Mouse (Mus musculus): ENCODE data around the gene Npm1.

The Npm1 gene

DNA sequence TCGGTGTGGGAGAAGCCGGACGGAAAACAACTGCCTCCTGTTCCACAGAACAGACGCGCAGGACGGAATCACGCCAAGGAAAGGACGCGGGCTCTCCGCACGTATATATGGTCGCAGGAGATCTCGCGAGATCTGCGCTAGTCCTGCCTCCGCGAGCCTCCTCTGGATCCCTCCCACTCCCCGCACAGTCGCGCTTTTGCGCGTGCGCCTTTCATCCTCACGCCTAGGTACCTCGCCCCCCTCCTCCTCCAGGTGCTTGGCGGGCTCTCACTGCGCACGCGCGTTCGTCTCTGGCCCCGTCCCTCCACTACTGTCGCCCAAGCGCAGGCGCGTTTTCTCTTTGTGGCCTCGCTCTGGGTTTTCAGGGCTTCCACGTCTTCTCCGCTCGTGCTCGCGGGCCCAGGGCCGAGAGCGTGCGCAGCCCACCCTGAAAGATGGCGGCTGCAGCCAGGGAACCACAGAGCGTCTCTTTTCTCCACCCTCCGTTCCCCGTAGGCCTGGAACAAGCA is at the start of gene Npm1:
TSS of gene Npm1 (minus strand) at position 209 of the 509 bp plus-strand sequence.
- Histone ChIP-seq H3K4me3 (replicated peaks; ENCODE audit: low read length) (peak within 1 kb of the TSS; percentile 99), H3K9me3 (ENCODE audit: low read length) (no peaks in the 10 kb centered on the region), H3K4me1 (replicated peaks; ENCODE audit: low read depth, low read length) (peaks cover 35% of the 10 kb centered on the region), H3K27me3 (ENCODE audit: insufficient read depth, low read length) (0 out of 2 replicates have a peak, but pooled peaks cover 2% of the 10 kb centered on the region), H3K36me3 (ENCODE audit: insufficient read depth, low read length) (peaks cover 44% of the 10 kb centered on the region)
- no peak for TF ChIP-seq NANOG (IDR thresholded peaks at IDR 0.05; ENCODE audit: borderline replicate concordance, low read length)
- no peak for TF ChIP-seq POU5F1 (IDR thresholded peaks at IDR 0.05; ENCODE audit: borderline replicate concordance, low read length)
- no peak for TF ChIP-seq CTCF (conservative IDR thresholded peaks at IDR 0.05; ENCODE audit: low read length)

DNA sequence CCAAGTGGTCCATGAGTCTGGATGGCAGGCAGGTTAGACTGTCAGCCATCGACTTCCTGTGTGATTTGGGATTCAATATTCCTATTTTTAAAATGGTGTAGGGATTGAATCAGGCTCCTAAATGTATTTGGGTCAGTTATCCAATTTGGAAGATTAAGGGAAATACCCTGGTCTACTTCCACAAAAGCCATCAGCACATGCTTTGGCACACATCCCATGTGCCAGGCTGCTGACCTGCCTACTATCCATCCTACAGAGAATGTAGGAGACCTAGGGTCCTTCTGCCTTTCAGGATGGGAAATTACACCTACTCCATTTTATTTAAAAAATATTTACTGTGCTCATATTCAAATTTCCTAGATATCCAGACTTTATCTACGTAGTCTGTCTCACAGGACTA is 44.4 kb upstream of the Npm1 start:
- peaks cover 21% of the 10 kb centered on the region for H3K36me3 ChIP-seq (ENCODE audit: insufficient read depth, low read length)
- TF ChIP-seq POU5F1 (IDR thresholded peaks at IDR 0.05; ENCODE audit: borderline replicate concordance, low read length) (no peak), NANOG (IDR thresholded peaks at IDR 0.05; ENCODE audit: borderline replicate concordance, low read length) (no peak), CTCF (conservative IDR thresholded peaks at IDR 0.05; ENCODE audit: low read length) (no peak)
- H3K27me3 ChIP-seq (ENCODE audit: insufficient read depth, low read length), result peaks cover 57% of the 10 kb centered on the region
- no peaks in the 10 kb centered on the region for H3K9me3 ChIP-seq (ENCODE audit: low read length)
- H3K4me3 ChIP-seq (replicated peaks; ENCODE audit: low read length), result no peak overlapping the region
- peaks cover 43% of the 10 kb centered on the region for H3K4me1 ChIP-seq (replicated peaks; ENCODE audit: low read depth, low read length)

- Histone ChIP-seq H3K9me3 (ENCODE audit: low read length) (no peaks in the 10 kb centered on the region), H3K27me3 (ENCODE audit: insufficient read depth, low read length) (peaks cover 81% of the 10 kb centered on the region), H3K4me3 (replicated peaks; ENCODE audit: low read length) (peak overlapping the region; percentile 79; the same call in 1 of the 2 replicates), H3K4me1 (replicated peaks; ENCODE audit: low read depth, low read length) (peaks cover 55% of the 10 kb centered on the region), H3K36me3 (ENCODE audit: insufficient read depth, low read length) (0 out of 2 replicates have a peak, but pooled peaks cover 4% of the 10 kb centered on the region)
- no peak for TF ChIP-seq NANOG (IDR thresholded peaks at IDR 0.05; ENCODE audit: borderline replicate concordance, low read length)
- no peak for TF ChIP-seq POU5F1 (IDR thresholded peaks at IDR 0.05; ENCODE audit: borderline replicate concordance, low read length)
- TF ChIP-seq CTCF (conservative IDR thresholded peaks at IDR 0.05; ENCODE audit: low read length), result no peak
These were observed 42.0 kb upstream of the Npm1 start for GRCm38 (mm10) chr11:33204966-33205365.

GRCm38 (mm10) chr11:33204329-33204705 is 41.3 kb upstream of the Npm1 start:
- H3K4me1 ChIP-seq (replicated peaks; ENCODE audit: low read depth, low read length), result peaks cover 62% of the 10 kb centered on the region
- TF ChIP-seq NANOG (IDR thresholded peaks at IDR 0.05; ENCODE audit: borderline replicate concordance, low read length) (no peak), CTCF (conservative IDR thresholded peaks at IDR 0.05; ENCODE audit: low read length) (no peak), POU5F1 (IDR thresholded peaks at IDR 0.05; ENCODE audit: borderline replicate concordance, low read length) (no peak)
- peaks cover 87% of the 10 kb centered on the region for H3K27me3 ChIP-seq (ENCODE audit: insufficient read depth, low read length)
- peak overlapping the region; percentile 79 for H3K4me3 ChIP-seq (replicated peaks; ENCODE audit: low read length)
- no peaks in the 10 kb centered on the region for H3K36me3 ChIP-seq (ENCODE audit: insufficient read depth, low read length)
- no peaks in the 10 kb centered on the region for H3K9me3 ChIP-seq (ENCODE audit: low read length)

DNA sequence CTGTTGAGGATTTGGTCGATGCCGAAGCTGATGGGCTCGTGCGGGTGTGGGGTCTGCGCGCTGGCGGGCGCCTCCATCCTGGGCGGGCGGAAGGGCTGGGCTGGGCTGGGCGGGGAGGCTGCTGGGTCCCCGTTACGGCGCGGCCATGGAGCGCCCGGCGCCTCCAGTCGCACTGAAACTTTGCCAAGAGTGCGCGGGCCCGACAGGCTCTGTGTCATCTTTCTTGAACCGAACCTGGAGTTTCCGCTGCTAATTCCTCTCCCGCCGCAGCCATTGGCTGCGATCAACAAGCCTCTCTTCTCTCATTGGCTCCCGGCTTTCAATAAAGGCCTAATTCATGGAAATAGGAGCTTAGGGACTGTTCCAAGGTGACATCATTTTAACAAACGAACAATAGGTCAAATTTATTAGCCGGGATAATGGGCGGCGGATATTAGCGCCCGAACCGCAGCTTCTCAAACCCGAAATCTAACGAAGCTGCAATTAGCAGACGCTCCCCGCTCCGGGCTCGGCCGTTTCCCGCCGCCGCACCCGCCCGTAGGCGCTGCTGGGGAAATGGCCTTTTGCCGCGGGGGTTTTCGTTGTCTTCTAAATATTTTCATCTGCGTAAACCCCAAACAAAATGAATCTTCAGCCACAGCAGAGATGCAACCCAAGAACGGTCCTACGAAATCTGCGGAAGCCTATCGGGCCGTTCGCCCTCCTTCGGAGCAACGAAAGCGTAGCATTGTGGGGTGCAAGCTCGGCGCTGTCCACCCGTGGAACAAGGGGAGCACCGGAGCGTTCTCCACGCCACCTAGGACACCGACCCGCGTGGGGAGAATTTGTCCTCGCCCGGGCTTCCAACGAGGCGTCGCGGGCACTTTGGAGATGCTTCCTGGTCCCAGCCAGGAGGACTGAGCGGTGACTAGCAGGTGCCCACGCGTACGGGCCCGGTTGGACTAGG is 40.6 kb upstream of the Npm1 start, which contains the start of gene Tlx3:
TSS of gene Tlx3 (minus strand) at position 207 of the 946 bp plus-strand sequence.
- Histone ChIP-seq H3K36me3 (ENCODE audit: insufficient read depth, low read length) (no peaks in the 10 kb centered on the region), H3K27me3 (ENCODE audit: insufficient read depth, low read length) (peaks cover 94% of the 10 kb centered on the region), H3K4me1 (replicated peaks; ENCODE audit: low read depth, low read length) (peaks cover 68% of the 10 kb centered on the region), H3K9me3 (ENCODE audit: low read length) (no peaks in the 10 kb centered on the region), H3K4me3 (replicated peaks; ENCODE audit: low read length) (peak within 1 kb of the TSS; percentile 79)
- no peak for TF ChIP-seq POU5F1 (IDR thresholded peaks at IDR 0.05; ENCODE audit: borderline replicate concordance, low read length)
- no peak for TF ChIP-seq NANOG (IDR thresholded peaks at IDR 0.05; ENCODE audit: borderline replicate concordance, low read length)
- TF ChIP-seq CTCF (conservative IDR thresholded peaks at IDR 0.05; ENCODE audit: low read length), result no peak

- TF ChIP-seq POU5F1 (IDR thresholded peaks at IDR 0.05; ENCODE audit: borderline replicate concordance, low read length), result no peak
- TF ChIP-seq CTCF (conservative IDR thresholded peaks at IDR 0.05; ENCODE audit: low read length), result no peak
- no peak for TF ChIP-seq NANOG (IDR thresholded peaks at IDR 0.05; ENCODE audit: borderline replicate concordance, low read length)
- H3K27me3 ChIP-seq (ENCODE audit: insufficient read depth, low read length), result peaks cover 98% of the 10 kb centered on the region
These were observed 40.0 kb upstream of the Npm1 start for GRCm38 (mm10) chr11:33202972-33203371.

DNA sequence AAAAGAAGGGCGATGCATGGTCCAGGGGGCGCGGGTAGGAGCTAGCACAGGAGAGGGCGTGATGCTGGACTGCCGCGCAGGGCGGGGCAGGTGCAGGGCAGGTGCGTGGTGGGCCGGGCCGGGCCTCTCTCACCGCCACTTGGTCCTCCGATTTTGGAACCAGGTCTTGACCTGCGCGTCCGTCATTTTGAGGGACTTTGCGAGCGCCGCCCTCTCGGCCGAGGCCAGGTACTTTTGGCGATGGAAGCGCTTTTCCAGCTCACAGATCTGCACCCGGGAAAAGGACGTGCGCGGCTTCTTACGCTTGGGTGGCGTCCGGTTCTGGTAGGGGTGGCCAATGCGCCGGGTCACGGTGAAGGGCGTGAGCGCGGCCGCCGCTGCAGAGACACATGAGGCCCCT is 39.3 kb upstream of the Npm1 start:
- H3K27me3 ChIP-seq (ENCODE audit: insufficient read depth, low read length), result peaks cover 99% of the 10 kb centered on the region
- peaks cover 12% of the 10 kb centered on the region for H3K9me3 ChIP-seq (ENCODE audit: low read length)
- H3K4me3 ChIP-seq (replicated peaks; ENCODE audit: low read length), result peak overlapping the region; percentile 79
- H3K4me1 ChIP-seq (replicated peaks; ENCODE audit: low read depth, low read length), result peaks cover 70% of the 10 kb centered on the region
- H3K36me3 ChIP-seq (ENCODE audit: insufficient read depth, low read length), result no peaks in the 10 kb centered on the region
- TF ChIP-seq CTCF (conservative IDR thresholded peaks at IDR 0.05; ENCODE audit: low read length) (0 out of 2 replicates have a peak, but pooled peaks have one; percentile 5), NANOG (IDR thresholded peaks at IDR 0.05; ENCODE audit: borderline replicate concordance, low read length) (no peak), POU5F1 (IDR thresholded peaks at IDR 0.05; ENCODE audit: borderline replicate concordance, low read length) (no peak)

More at GRCm38 (mm10) chr11:33202972-33203371, 40.0 kb upstream of the Npm1 start:
- Histone ChIP-seq H3K9me3 (ENCODE audit: low read length) (peaks cover 5% of the 10 kb centered on the region), H3K4me3 (replicated peaks; ENCODE audit: low read length) (peak overlapping the region; percentile 79), H3K36me3 (ENCODE audit: insufficient read depth, low read length) (no peaks in the 10 kb centered on the region), H3K4me1 (replicated peaks; ENCODE audit: low read depth, low read length) (peaks cover 70% of the 10 kb centered on the region)

GRCm38 (mm10) chr11:33201626-33202010 is 38.6 kb upstream of the Npm1 start:
- Histone ChIP-seq H3K9me3 (ENCODE audit: low read length) (peaks cover 19% of the 10 kb centered on the region), H3K4me1 (replicated peaks; ENCODE audit: low read depth, low read length) (peaks cover 70% of the 10 kb centered on the region), H3K36me3 (ENCODE audit: insufficient read depth, low read length) (no peaks in the 10 kb centered on the region), H3K4me3 (replicated peaks; ENCODE audit: low read length) (peak overlapping the region; percentile 79), H3K27me3 (ENCODE audit: insufficient read depth, low read length) (peaks cover 100% of the 10 kb centered on the region)
- TF ChIP-seq POU5F1 (IDR thresholded peaks at IDR 0.05; ENCODE audit: borderline replicate concordance, low read length), result no peak
- no peak for TF ChIP-seq CTCF (conservative IDR thresholded peaks at IDR 0.05; ENCODE audit: low read length)
- no peak for TF ChIP-seq NANOG (IDR thresholded peaks at IDR 0.05; ENCODE audit: borderline replicate concordance, low read length)
